Mouse (Mus musculus): ENCODE data around the gene Ankrd22.
"Not testable (repeated sequence)": the region's sequence is repeated elsewhere in the genome, so short reads cannot be mapped to it uniquely, and the experiment has no call there.

DNA sequence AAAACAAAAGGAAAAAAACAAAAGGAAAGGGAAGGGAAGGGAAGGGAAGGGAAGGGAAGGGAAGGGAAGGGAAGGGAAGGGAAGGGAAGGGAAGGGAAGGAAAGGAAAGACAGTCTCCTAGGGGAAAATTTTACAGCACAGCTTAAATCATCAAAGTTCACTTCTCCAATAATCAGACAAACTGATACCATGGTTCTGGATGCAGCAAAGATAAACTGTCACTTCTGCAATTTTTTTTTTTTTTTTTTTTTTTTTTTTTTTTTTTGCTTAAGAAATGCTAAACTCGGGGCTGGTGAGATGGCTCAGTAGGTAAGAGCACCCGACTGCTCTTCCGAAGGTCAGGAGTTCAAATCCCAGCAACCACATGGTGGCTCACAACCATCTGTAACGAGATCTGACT lies 40.3 kb upstream of the Ankrd22 start:
- not testable (repeated sequence) for TF ChIP-seq POLR2A (IDR thresholded peaks at IDR 0.05; ENCODE audit: borderline replicate concordance, extremely low read depth, low read depth, low read length); CTCF (IDR thresholded peaks at IDR 0.05; ENCODE audit: insufficient read depth, low read length)

Measured in lung, adult 2 months (tissue).